17 mouse cellular contexts compared by ENCODE assay signal in genomic region chr5:13313977-13314376, GRCm38 (mm10).
DNase-seq lines count a peak whose midpoint lies in the region; ATAC-seq lines count a peak whose summit lies in the region.
"Had no signal": no experiment of that assay in that cellular context is flagged by ENCODE, and none has a peak within 500 bp of the region (broad histone marks: within the 10 kb centered on the region; RNA-seq: fewer than 3 reads in every experiment).

No protein-coding gene starts in this region.

- H3K36me3 ChIP-seq in hindbrain, embryonic 11.5 days (ENCODE audit: control insufficient read depth, insufficient read depth, low read length) = no peaks in the 10 kb centered on the region
- H3K36me3 ChIP-seq in hindbrain, embryonic 10.5 days = no peaks in the 10 kb centered on the region
- H3K36me3 ChIP-seq in hindbrain, embryonic 13.5 days = no peaks in the 10 kb centered on the region
- no peaks in the 10 kb centered on the region for H3K36me3 ChIP-seq in midbrain, embryonic 13.5 days
- H3K36me3 ChIP-seq: heart, embryonic 12.5 days had no signal

- H3K4me1 ChIP-seq in hindbrain, embryonic 11.5 days (replicated peaks; ENCODE audit: control insufficient read depth, insufficient read depth, low read length) = no peaks in the 10 kb centered on the region
- peaks cover 20% of the 10 kb centered on the region for H3K4me1 ChIP-seq in hindbrain, embryonic 10.5 days (replicated peaks)
- H3K4me1 ChIP-seq in hindbrain, embryonic 13.5 days (replicated peaks) = peaks cover 4% of the 10 kb centered on the region
- peaks cover 9% of the 10 kb centered on the region for H3K4me1 ChIP-seq in midbrain, embryonic 13.5 days (replicated peaks)
- H3K4me1 ChIP-seq: heart, embryonic 12.5 days had no signal

- no peak overlapping the region for H3K4me3 ChIP-seq in hindbrain, embryonic 11.5 days (ENCODE audit: low read depth, low read length)
- H3K4me3 ChIP-seq in hindbrain, embryonic 10.5 days = no peak overlapping the region
- no peak overlapping the region for H3K4me3 ChIP-seq in hindbrain, embryonic 13.5 days
- no peak overlapping the region for H3K4me3 ChIP-seq in midbrain, embryonic 13.5 days (replicated peaks)
- H3K4me3 ChIP-seq: heart, embryonic 12.5 days had no signal

- ATAC-seq in hindbrain, embryonic 11.5 days (ENCODE audit: low FRiP score) = peak; percentile 79
- peak; percentile 88 for ATAC-seq in hindbrain, embryonic 13.5 days (ENCODE audit: low FRiP score)
- ATAC-seq in midbrain, embryonic 13.5 days = peak; percentile 87
- ATAC-seq: Patski had no signal

- no peak overlapping the region for H3K27ac ChIP-seq in hindbrain, embryonic 11.5 days (ENCODE audit: low read depth, low read length)
- H3K27ac ChIP-seq in hindbrain, embryonic 10.5 days = no peak overlapping the region
- H3K27ac ChIP-seq in hindbrain, embryonic 13.5 days = no peak overlapping the region
- H3K27ac ChIP-seq in midbrain, embryonic 13.5 days = no peak overlapping the region

- no peaks in the 10 kb centered on the region for H3K9me3 ChIP-seq in hindbrain, embryonic 11.5 days (ENCODE audit: control insufficient read depth, low read length)
- H3K9me3 ChIP-seq in hindbrain, embryonic 10.5 days = no peaks in the 10 kb centered on the region
- no peaks in the 10 kb centered on the region for H3K9me3 ChIP-seq in hindbrain, embryonic 13.5 days
- no peaks in the 10 kb centered on the region for H3K9me3 ChIP-seq in midbrain, embryonic 13.5 days
- H3K9me3 ChIP-seq: heart, embryonic 12.5 days had no signal

- no peak overlapping the region for H3K4me2 ChIP-seq in hindbrain, embryonic 11.5 days (replicated peaks; ENCODE audit: low read depth, low read length)
- no peak overlapping the region for H3K4me2 ChIP-seq in hindbrain, embryonic 13.5 days
- 0 out of 2 replicates have a peak overlapping the region, but pooled peaks have one; percentile 0 for H3K4me2 ChIP-seq in midbrain, embryonic 13.5 days (replicated peaks)
- H3K4me2 ChIP-seq: heart, embryonic 12.5 days; liver, embryonic 11.5 days; lung, embryonic 14.5 days had no signal

- WGBS in hindbrain, embryonic 11.5 days = 42% methylated on average over 6 of the region's 6 CpGs
- WGBS in hindbrain, embryonic 10.5 days = 38% methylated on average over 6 of the region's 6 CpGs
- WGBS in hindbrain, embryonic 13.5 days = 29% methylated on average over 6 of the region's 6 CpGs
- WGBS in midbrain, embryonic 13.5 days = 9% methylated on average over 6 of the region's 6 CpGs

- no peak overlapping the region for H3K9ac ChIP-seq in hindbrain, embryonic 11.5 days (ENCODE audit: low read depth, low read length)
- no peak overlapping the region for H3K9ac ChIP-seq in hindbrain, embryonic 13.5 days
- no peak overlapping the region for H3K9ac ChIP-seq in midbrain, embryonic 13.5 days (replicated peaks)
- H3K9ac ChIP-seq: heart, embryonic 12.5 days; lung, embryonic 14.5 days had no signal

- peak; percentile 27 for DNase-seq in hindbrain, embryonic 11.5 days (ENCODE audit: low spot score)
- no peak for DNase-seq in hindbrain, embryonic 10.5 days (ENCODE audit: low spot score)
- peak; percentile 55 for DNase-seq in retina, embryonic 14.5 days (ENCODE audit: low spot score)
- no peak for DNase-seq in lung, postnatal 10 days
- DNase-seq in layer of hippocampus, adult 8-10 months (ENCODE audit: low spot score in 2 of 2) = no peak
- DNase-seq in ovary, postnatal 10 days (ENCODE audit: low spot score) = no peak
- DNase-seq: gastrocnemius, postnatal 36 days; heart, postnatal 36 days; kidney, adult 11 months; kidney, postnatal 25 days; lung, embryonic 14.5 days; thymus, postnatal 4 days had no signal

- no peaks in the 10 kb centered on the region for H3K27me3 ChIP-seq in hindbrain, embryonic 11.5 days (ENCODE audit: control insufficient read depth, insufficient read depth, low read length)
- peaks cover 11% of the 10 kb centered on the region; the same call in 1 of the 2 replicates for H3K27me3 ChIP-seq in hindbrain, embryonic 10.5 days (ENCODE audit: insufficient read depth, poor library complexity, severe bottlenecking)
- H3K27me3 ChIP-seq in hindbrain, embryonic 13.5 days = no peaks in the 10 kb centered on the region
- peaks cover 38% of the 10 kb centered on the region for H3K27me3 ChIP-seq in midbrain, embryonic 13.5 days
- H3K27me3 ChIP-seq: heart, embryonic 12.5 days; Patski had no signal

Comparison
In these comparisons a context has a peak if more than half of its experiments do, and no peak if none do; other contexts are left out.
1. DNase-seq: peak in hindbrain, embryonic 11.5 days (single experiment) and retina, embryonic 14.5 days (single experiment); none in hindbrain, embryonic 10.5 days (single experiment), lung, postnatal 10 days (single experiment), layer of hippocampus, adult 8-10 months (0 of 2) and ovary, postnatal 10 days (single experiment).
2. Peak in every context shown above with its lines, with median percentiles within 50 percentile points of each other: ATAC-seq.